8 mouse cellular contexts compared by ENCODE assay signal in genomic region chr17:56425584-56425914, GRCm38 (mm10). TPM values are rescaled to one million over a fixed set of nuclear protein-coding genes. Genes with fewer than 3 reads are reported as not detected.
DNase-seq lines count a peak whose midpoint lies in the region; ATAC-seq and TF ChIP-seq lines count a peak whose summit lies in the region.

No protein-coding gene starts in this region.

- peak overlapping the region; percentile 42 for H3K4me3 ChIP-seq in forebrain, embryonic 12.5 days (replicated peaks)
- peak overlapping the region; percentile 31 for H3K4me3 ChIP-seq in neural tube, embryonic 13.5 days
- H3K4me3 ChIP-seq in stomach, postnatal 0 days (ENCODE audit: low read depth, low read length): peak overlapping the region; percentile 46

- peak; percentile 89 to 92 for DNase-seq in B cell, adult 2 months
- DNase-seq in c-Kit-positive CD71-negative TER-119-negative erythroid progenitor cells, embryonic 14.5 days (ENCODE audit: low read depth): peak; percentile 50
- DNase-seq in heart, postnatal 10 days: peak; percentile 88 to 90
- DNase-seq in kidney, postnatal 36 days: peak; percentile 59 to 90
- DNase-seq in lung, adult 18-20 months: peak; percentile 66 to 78
- DNase-seq in stomach, postnatal 0 days (ENCODE audit: low spot score): peak; percentile 86

- under 1% methylated on average over 39 of the region's 47 CpGs for WGBS in forebrain, embryonic 12.5 days
- under 1% methylated on average over 47 of the region's 47 CpGs for WGBS in neural tube, embryonic 13.5 days
- WGBS in stomach, postnatal 0 days: 2% methylated on average over 47 of the region's 47 CpGs

- peak; percentile 77 for ATAC-seq in forebrain, embryonic 12.5 days (ENCODE audit: low FRiP score)
- peak; percentile 74 for ATAC-seq in neural tube, embryonic 13.5 days (ENCODE audit: low read depth)
- peak; percentile 79 for ATAC-seq in stomach, postnatal 0 days (ENCODE audit: low FRiP score, low TSS enrichment)

- peak overlapping the region; percentile 66 for H3K4me2 ChIP-seq in forebrain, embryonic 12.5 days
- H3K4me2 ChIP-seq in neural tube, embryonic 13.5 days: peak overlapping the region; percentile 57
- H3K4me2 ChIP-seq in stomach, postnatal 0 days (replicated peaks; ENCODE audit: low read depth): peak overlapping the region; percentile 89

- peaks cover 21% of the 10 kb centered on the region for H3K4me1 ChIP-seq in forebrain, embryonic 12.5 days
- H3K4me1 ChIP-seq in neural tube, embryonic 13.5 days (replicated peaks): peaks cover 18% of the 10 kb centered on the region
- H3K4me1 ChIP-seq in stomach, postnatal 0 days (replicated peaks; ENCODE audit: control insufficient read depth, insufficient read depth): no peaks in the 10 kb centered on the region

- no peaks in the 10 kb centered on the region for H3K9me3 ChIP-seq in forebrain, embryonic 12.5 days
- no peaks in the 10 kb centered on the region for H3K9me3 ChIP-seq in neural tube, embryonic 13.5 days
- H3K9me3 ChIP-seq in stomach, postnatal 0 days (ENCODE audit: control insufficient read depth, low read length): no peaks in the 10 kb centered on the region

- peaks cover 93% of the 10 kb centered on the region for H3K36me3 ChIP-seq in forebrain, embryonic 12.5 days (replicated peaks)
- H3K36me3 ChIP-seq in neural tube, embryonic 13.5 days: peaks cover 93% of the 10 kb centered on the region
- peaks cover 20% of the 10 kb centered on the region for H3K36me3 ChIP-seq in stomach, postnatal 0 days (ENCODE audit: control insufficient read depth, insufficient read depth, low read length)

- peak overlapping the region; percentile 41 for H3K9ac ChIP-seq in forebrain, embryonic 12.5 days
- peak overlapping the region; percentile 67 for H3K9ac ChIP-seq in neural tube, embryonic 13.5 days
- H3K9ac ChIP-seq in stomach, postnatal 0 days (ENCODE audit: low read length): peak overlapping the region; percentile 58

- peaks cover 23% of the 10 kb centered on the region for H3K27me3 ChIP-seq in forebrain, embryonic 12.5 days
- 0 out of 2 replicates have a peak, but pooled peaks cover 6% of the 10 kb centered on the region for H3K27me3 ChIP-seq in neural tube, embryonic 13.5 days
- H3K27me3 ChIP-seq in stomach, postnatal 0 days (ENCODE audit: control insufficient read depth, insufficient read depth, low read length): no peaks in the 10 kb centered on the region

- H3K27ac ChIP-seq in forebrain, embryonic 12.5 days: peak overlapping the region; percentile 81
- peak overlapping the region; percentile 42; the same call in 1 of the 2 replicates for H3K27ac ChIP-seq in neural tube, embryonic 13.5 days (replicated peaks)
- H3K27ac ChIP-seq in stomach, postnatal 0 days (replicated peaks): peak overlapping the region; percentile 40; the same call in 1 of the 2 replicates

- TF ChIP-seq CTCF in stomach, postnatal 0 days (IDR thresholded peaks at IDR 0.05; ENCODE audit: low read depth): peak; percentile 76

- intact Hi-C loops in heart, postnatal 10 days (cut with DNase I): no loop called here

- TF ChIP-seq EP300 in stomach, postnatal 0 days (optimal IDR thresholded peaks at IDR 0.05): no peak

RNA-seq across cellular contexts. Expression of gene Ptprs, which starts 50.7 kb away (rescaled TPM):
- polyA plus RNA-seq in forebrain, embryonic 12.5 days (2016; fragmentation: Nextera tagmentation; extraction: Ambion mirVana): 330 and 331 TPM in 2 replicates
- 10 to 100 TPM; 87.3 to 92.3 TPM for total RNA-seq in heart, postnatal 10 days (2021)
- 251 and 260 TPM in 2 replicates for polyA plus RNA-seq in neural tube, embryonic 13.5 days (2015; fragmentation: Nextera tagmentation; extraction: Ambion mirVana)
- 22.2 and 22.8 TPM in 2 replicates for polyA plus RNA-seq in stomach, postnatal 0 days (2015; fragmentation: Nextera tagmentation; extraction: Ambion mirVana)

Comparison
In these comparisons a context has a peak if more than half of its experiments do, and no peak if none do; other contexts are left out.
1. Peak in every context shown above with its lines: DNase-seq, ATAC-seq, H3K4me3 ChIP-seq and H3K27ac ChIP-seq.
2. RNA of gene Ptprs, which starts 50.7 kb away (polyA plus RNA-seq): 330 to 331 TPM in forebrain, embryonic 12.5 days and 251 to 260 TPM in neural tube, embryonic 13.5 days; 22.2 to 22.8 TPM in stomach, postnatal 0 days; every median in the first group is over 10 times any median in the second.